Mouse (Mus musculus): Measurements from ENCODE around the gene Ppp4r3a. TPM values are rescaled to one million over a fixed set of nuclear protein-coding genes. Genes with fewer than 3 reads are reported as not detected.

The Ppp4r3a gene
- polyA plus RNA-seq, 1 experiment from 2014 or later, result 37.1 TPM

GRCm38 (mm10) chr12:101084237-101084636 lies 735 bp upstream of the Ppp4r3a start:
- peak overlapping the region; percentile 74 for H3K4me2 ChIP-seq (replicated peaks)
- peak overlapping the region; percentile 100 for H3K4me3 ChIP-seq (replicated peaks)
- ATAC-seq (ENCODE audit: insufficient number of reproducible peaks, low FRiP score, low TSS enrichment, low read depth), result no peak
- H3K27me3 ChIP-seq, result no peaks in the 10 kb centered on the region
- 4% methylated on average over 4 of the region's 4 CpGs for WGBS
- H3K27ac ChIP-seq (replicated peaks), result peak overlapping the region; percentile 98
- peak overlapping the region; percentile 99; the same call in 1 of the 2 replicates for H3K9ac ChIP-seq
- H3K4me1 ChIP-seq, result peaks cover 24% of the 10 kb centered on the region
- H3K9me3 ChIP-seq (replicated peaks), result no peaks in the 10 kb centered on the region
- H3K36me3 ChIP-seq, result no peaks in the 10 kb centered on the region

GRCm38 (mm10) chr12:101083839-101084195 lies 315 bp upstream of the Ppp4r3a start:
- peak overlapping the region; percentile 99 for H3K9ac ChIP-seq
- H3K27me3 ChIP-seq, result no peaks in the 10 kb centered on the region
- H3K9me3 ChIP-seq (replicated peaks), result no peaks in the 10 kb centered on the region
- peaks cover 24% of the 10 kb centered on the region for H3K4me1 ChIP-seq
- under 1% methylated on average over 23 of the region's 23 CpGs for WGBS
- H3K4me3 ChIP-seq (replicated peaks), result peak overlapping the region; percentile 100
- no peaks in the 10 kb centered on the region; the same call in 1 of the 2 replicates for H3K36me3 ChIP-seq
- peak overlapping the region; percentile 74 for H3K4me2 ChIP-seq (replicated peaks)
- peak overlapping the region; percentile 98 for H3K27ac ChIP-seq (replicated peaks)
- ATAC-seq (ENCODE audit: insufficient number of reproducible peaks, low FRiP score, low TSS enrichment, low read depth), result peak; percentile 66

- under 1% methylated on average over 68 of the region's 69 CpGs for WGBS
- Histone ChIP-seq H3K9me3 (replicated peaks) (no peaks in the 10 kb centered on the region), H3K9ac (peak overlapping the region; percentile 99), H3K27ac (replicated peaks) (peak overlapping the region; percentile 98), H3K4me1 (peaks cover 24% of the 10 kb centered on the region), H3K27me3 (no peaks in the 10 kb centered on the region), H3K36me3 (no peaks in the 10 kb centered on the region; the same call in 1 of the 2 replicates), H3K4me3 (replicated peaks) (peak overlapping the region; percentile 100), H3K4me2 (replicated peaks) (peak overlapping the region; percentile 74)
- ATAC-seq (ENCODE audit: insufficient number of reproducible peaks, low FRiP score, low TSS enrichment, low read depth), result peak; percentile 5; the same call in 1 of the 2 replicates
Measured at GRCm38 (mm10) chr12:101082296-101083075, 1.0 kb downstream of the Ppp4r3a start.

- peaks cover 3% of the 10 kb centered on the region; the same call in 1 of the 2 replicates for H3K36me3 ChIP-seq
- no peak overlapping the region for H3K4me2 ChIP-seq (replicated peaks)
- no peak overlapping the region for H3K27ac ChIP-seq (replicated peaks)
- no peak for ATAC-seq (ENCODE audit: insufficient number of reproducible peaks, low FRiP score, low TSS enrichment, low read depth)
- H3K4me3 ChIP-seq (replicated peaks), result no peak overlapping the region
- H3K9ac ChIP-seq, result no peak overlapping the region
- H3K4me1 ChIP-seq, result peaks cover 18% of the 10 kb centered on the region
- H3K27me3 ChIP-seq, result no peaks in the 10 kb centered on the region
- no peaks in the 10 kb centered on the region for H3K9me3 ChIP-seq (replicated peaks)
Measured at GRCm38 (mm10) chr12:101077955-101078354, 5.5 kb downstream of the Ppp4r3a start.

- ATAC-seq (ENCODE audit: insufficient number of reproducible peaks, low FRiP score, low TSS enrichment, low read depth), result no peak
- Histone ChIP-seq H3K4me1 (0 out of 2 replicates have a peak, but pooled peaks cover 3% of the 10 kb centered on the region), H3K9me3 (replicated peaks) (no peaks in the 10 kb centered on the region), H3K4me3 (replicated peaks) (no peak overlapping the region), H3K27ac (replicated peaks) (no peak overlapping the region), H3K36me3 (peaks cover 3% of the 10 kb centered on the region; the same call in 1 of the 2 replicates), H3K4me2 (replicated peaks) (no peak overlapping the region), H3K27me3 (no peaks in the 10 kb centered on the region), H3K9ac (no peak overlapping the region)
- 78% methylated on average over 3 of the region's 3 CpGs for WGBS
Measured at GRCm38 (mm10) chr12:101075433-101075832, 8.1 kb downstream of the Ppp4r3a start.

- H3K9ac ChIP-seq, result no peak overlapping the region
- no peaks in the 10 kb centered on the region for H3K9me3 ChIP-seq (replicated peaks)
- peaks cover 3% of the 10 kb centered on the region; the same call in 1 of the 2 replicates for H3K36me3 ChIP-seq
- no peaks in the 10 kb centered on the region for H3K27me3 ChIP-seq
- WGBS, result 88% methylated on average over 4 of the region's 4 CpGs
- H3K27ac ChIP-seq (replicated peaks), result no peak overlapping the region
- no peak for ATAC-seq (ENCODE audit: insufficient number of reproducible peaks, low FRiP score, low TSS enrichment, low read depth)
- H3K4me3 ChIP-seq (replicated peaks), result no peak overlapping the region
- no peak overlapping the region for H3K4me2 ChIP-seq (replicated peaks)
- H3K4me1 ChIP-seq, result no peaks in the 10 kb centered on the region
Measured at GRCm38 (mm10) chr12:101074821-101075429, 8.6 kb downstream of the Ppp4r3a start.

- Histone ChIP-seq H3K4me2 (replicated peaks) (no peak overlapping the region), H3K36me3 (0 out of 2 replicates have a peak, but pooled peaks cover 10% of the 10 kb centered on the region), H3K27me3 (no peaks in the 10 kb centered on the region), H3K4me1 (no peaks in the 10 kb centered on the region), H3K9ac (no peak overlapping the region), H3K9me3 (replicated peaks) (no peaks in the 10 kb centered on the region), H3K27ac (replicated peaks) (no peak overlapping the region), H3K4me3 (replicated peaks) (no peak overlapping the region)
- 79% methylated on average over 1 of the region's 1 CpGs for WGBS
- ATAC-seq (ENCODE audit: insufficient number of reproducible peaks, low FRiP score, low TSS enrichment, low read depth), result no peak
Measured at GRCm38 (mm10) chr12:101069813-101070212, 13.7 kb downstream of the Ppp4r3a start.

GRCm38 (mm10) chr12:101066329-101066728 lies 17.2 kb downstream of the Ppp4r3a start:
- no peak overlapping the region for H3K27ac ChIP-seq (replicated peaks)
- peaks cover 37% of the 10 kb centered on the region for H3K36me3 ChIP-seq
- no peaks in the 10 kb centered on the region for H3K4me1 ChIP-seq
- ATAC-seq (ENCODE audit: insufficient number of reproducible peaks, low FRiP score, low TSS enrichment, low read depth), result no peak
- no peak overlapping the region for H3K4me2 ChIP-seq (replicated peaks)
- 100% methylated on average over 1 of the region's 1 CpGs for WGBS
- H3K27me3 ChIP-seq, result no peaks in the 10 kb centered on the region
- H3K9ac ChIP-seq, result no peak overlapping the region
- H3K4me3 ChIP-seq (replicated peaks), result no peak overlapping the region
- no peaks in the 10 kb centered on the region for H3K9me3 ChIP-seq (replicated peaks)

- H3K36me3 ChIP-seq, result peaks cover 55% of the 10 kb centered on the region
- H3K4me3 ChIP-seq (replicated peaks), result no peak overlapping the region
- H3K9me3 ChIP-seq (replicated peaks), result no peaks in the 10 kb centered on the region
- H3K27me3 ChIP-seq, result no peaks in the 10 kb centered on the region
- H3K9ac ChIP-seq, result no peak overlapping the region
- H3K4me1 ChIP-seq, result no peaks in the 10 kb centered on the region
- no peak overlapping the region for H3K27ac ChIP-seq (replicated peaks)
- no peak overlapping the region for H3K4me2 ChIP-seq (replicated peaks)
- no peak for ATAC-seq (ENCODE audit: insufficient number of reproducible peaks, low FRiP score, low TSS enrichment, low read depth)
Measured at GRCm38 (mm10) chr12:101039956-101040355, 43.5 kb downstream of the Ppp4r3a start.

GRCm38 (mm10) chr12:101028954-101029731 lies 54.4 kb downstream of the Ppp4r3a start, which contains the start of gene Ccdc88c:
Gene Ccdc88c (minus strand): TSS chr12:101029056.
- Histone ChIP-seq H3K4me2 (replicated peaks) (peak within 1 kb of the TSS; percentile 98), H3K27ac (replicated peaks) (peak within 1 kb of the TSS; percentile 77), H3K27me3 (peaks cover 26% of the 10 kb centered on the region), H3K36me3 (no peaks in the 10 kb centered on the region), H3K9ac (peak within 1 kb of the TSS; percentile 40), H3K9me3 (replicated peaks) (no peaks in the 10 kb centered on the region), H3K4me3 (replicated peaks) (peak within 1 kb of the TSS; percentile 66), H3K4me1 (peaks cover 30% of the 10 kb centered on the region)
- WGBS, result under 1% methylated on average over 56 of the region's 56 CpGs
- ATAC-seq (ENCODE audit: insufficient number of reproducible peaks, low FRiP score, low TSS enrichment, low read depth), result peak; percentile 82
